Mouse (Mus musculus): ENCODE measurements at regions not wholly inside any gene's neighbourhood (a gene's known extent, or its start where the extent isn't known, plus 50 kb on each side); places are given as distances from the start of the nearest gene placed in this dataset.

DNA sequence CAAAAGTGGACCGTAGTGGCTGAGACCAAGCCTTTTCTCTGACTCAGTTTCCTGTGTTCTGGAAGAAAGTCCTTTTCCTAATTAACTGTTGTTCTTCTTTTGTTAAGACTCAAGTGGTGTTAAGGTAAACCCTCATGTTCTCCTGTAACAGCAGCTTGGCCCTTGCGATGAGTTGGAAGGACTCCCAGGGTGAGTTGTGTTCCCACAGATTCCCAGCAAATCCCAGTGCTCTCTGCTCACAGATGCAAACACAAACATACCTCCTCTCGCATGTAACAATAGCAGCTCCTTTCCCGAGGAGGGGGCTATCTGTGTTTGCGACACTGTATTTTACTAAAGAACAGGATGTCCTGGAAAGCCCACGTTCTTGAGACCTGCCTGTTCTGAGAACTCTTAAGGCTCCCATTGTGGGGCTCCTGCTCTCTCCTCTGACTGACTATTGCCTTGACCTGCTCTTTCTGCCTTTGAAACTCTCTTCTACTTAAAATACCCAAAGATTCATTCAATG is 158.8 kb upstream of the Tgfbr2 start:
- dilution Hi-C loops (cut with MboI; ENCODE audit: extremely low pct_ligation_motif_present, extremely low pct_unique_long_range_greater_than_20kb, low sequenced_read_pairs): no loop called here
- TF ChIP-seq MYC (IDR thresholded peaks at IDR 0.05; ENCODE audit: low read depth, low read length) (no peak), ZC3H11A (IDR thresholded peaks at IDR 0.05; ENCODE audit: low read depth, low read length) (no peak), SMC3 (IDR thresholded peaks at IDR 0.05; ENCODE audit: low read depth, low read length) (no peak), MEF2A (IDR thresholded peaks at IDR 0.05; ENCODE audit: borderline replicate concordance, low read depth, low read length) (no peak), KAT2A (IDR thresholded peaks at IDR 0.05; ENCODE audit: insufficient replicate concordance, low read length) (no peak)
- H3K4me3 ChIP-seq (replicated peaks in 1 of 3; ENCODE audit: low read depth in 2 of 3, low read length in 2 of 3, poor library complexity in 1 of 3): no peak overlapping the region

DNA sequence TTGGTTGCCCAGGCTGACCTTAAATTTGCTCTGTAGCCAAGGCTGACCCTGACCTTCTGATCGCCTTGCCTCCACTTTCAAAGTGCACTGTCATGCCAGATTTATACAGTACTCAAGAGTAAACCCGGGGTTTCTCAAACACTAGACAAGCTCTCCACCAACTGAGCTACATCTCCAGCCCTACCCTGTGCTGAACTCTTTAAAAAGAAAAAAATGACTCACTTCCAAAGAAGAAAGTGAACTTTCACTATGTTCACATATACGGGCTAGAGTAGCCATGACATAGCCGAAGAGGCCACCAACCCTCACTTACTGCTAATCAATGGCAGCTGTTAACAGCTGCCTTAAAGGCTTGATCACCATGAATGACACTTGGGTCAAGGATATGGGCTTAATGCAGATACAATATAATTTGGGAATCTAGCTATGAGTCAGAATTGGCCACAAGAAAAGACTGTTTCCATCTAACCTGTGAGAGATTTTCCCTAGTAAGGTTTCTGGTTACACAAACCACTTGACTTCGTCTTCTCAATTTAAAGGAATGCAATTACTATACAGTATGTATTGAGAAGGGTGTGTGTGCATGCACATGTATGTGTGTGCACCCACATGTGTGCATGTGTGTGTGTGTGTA is 157.4 kb upstream of the Tgfbr2 start:
- Histone ChIP-seq H3K9ac (ENCODE audit: insufficient read depth, low read depth) (no peak overlapping the region), H3K4me2 (ENCODE audit: insufficient read depth, low read depth, poor library complexity, severe bottlenecking) (peak overlapping the region; percentile 11; the same call in 1 of the 2 replicates), H3K4me3 (replicated peaks in 1 of 3; ENCODE audit: low read depth in 2 of 3, low read length in 2 of 3, poor library complexity in 1 of 3) (no peak overlapping the region), H3K79me2 (replicated peaks; ENCODE audit: control insufficient read depth, extremely low read depth, insufficient read depth, poor library complexity, severe bottlenecking) (no peaks in the 10 kb centered on the region), H3K9me3 (replicated peaks; ENCODE audit: low read length) (no peaks in the 10 kb centered on the region), H3K4me1 (ENCODE audit: control insufficient read depth in 1 of 2, insufficient read depth in 2 of 2) (peaks cover 28 to 74% of the 10 kb centered on the region in 2 experiments), H3K36me3 (replicated peaks in 1 of 2; ENCODE audit: control insufficient read depth in 1 of 2, insufficient read depth in 1 of 2, low read length in 1 of 2) (no peaks in the 10 kb centered on the region), H3K27me3 (replicated peaks) (no peaks in the 10 kb centered on the region), H3K27ac (ENCODE audit: insufficient read depth, low read depth) (no peak overlapping the region)
- dilution Hi-C loops (cut with MboI; ENCODE audit: extremely low pct_ligation_motif_present, extremely low pct_unique_long_range_greater_than_20kb, low sequenced_read_pairs): no loop called here
- TF ChIP-seq USF1 (IDR thresholded peaks at IDR 0.05; ENCODE audit: low read depth, low read length) (no peak), TCF12 (IDR thresholded peaks at IDR 0.05; ENCODE audit: low read depth, low read length) (peak; percentile 50; the same call in 1 of the 2 replicates), MAFK (IDR thresholded peaks at IDR 0.05; ENCODE audit: insufficient replicate concordance, low read length) (peak; percentile 15; the same call in 1 of the 2 replicates), BHLHE40 (IDR thresholded peaks at IDR 0.05; ENCODE audit: low read depth, low read length) (peak; percentile 60), PAX5 (IDR thresholded peaks at IDR 0.05; ENCODE audit: low read length) (no peak), MEF2A (IDR thresholded peaks at IDR 0.05; ENCODE audit: borderline replicate concordance, low read depth, low read length) (peak; percentile 69; the same call in 1 of the 2 replicates), ETS1 (conservative IDR thresholded peaks at IDR 0.05; ENCODE audit: low read depth, low read length) (peak; percentile 47; the same call in 1 of the 2 replicates), JUN (IDR thresholded peaks at IDR 0.05; ENCODE audit: insufficient read depth, low read depth, low read length) (peak; percentile 28; the same call in 1 of the 2 replicates), EP300 (IDR thresholded peaks at IDR 0.05; ENCODE audit: low read length) (no peak; the same call in 1 of the 2 replicates), ZNF384 (IDR thresholded peaks at IDR 0.05; ENCODE audit: low read depth, low read length) (peak; percentile 59), JUND (conservative IDR thresholded peaks at IDR 0.05; ENCODE audit: low read depth, low read length) (peak; percentile 79), IRF4 (IDR thresholded peaks at IDR 0.05; ENCODE audit: low read depth, low read length) (peak; percentile 83), RCOR1 (conservative IDR thresholded peaks at IDR 0.05; ENCODE audit: low read depth, low read length) (0 out of 2 replicates have a peak, but pooled peaks have one; percentile 46)
- in situ Hi-C loops (cut with MboI; ENCODE audit: low pct_ligation_motif_present, low pct_unique_long_range_greater_than_20kb, low sequenced_read_pairs): loop anchor here (5.0 kb wide), 1 partner anchor 35 kb away; no protein-coding TSS in a partner anchor
- DNase-seq (ENCODE audit: extremely low read depth): no peak

More for the DNA sequence above, 158.8 kb upstream of the Tgfbr2 start:
- H3K4me1 ChIP-seq (ENCODE audit: control insufficient read depth in 1 of 2, insufficient read depth in 2 of 2): peaks cover 26 to 74% of the 10 kb centered on the region in 2 experiments
- H3K79me2 ChIP-seq (replicated peaks; ENCODE audit: control insufficient read depth, extremely low read depth, insufficient read depth, poor library complexity, severe bottlenecking): no peaks in the 10 kb centered on the region
- H3K4me2 ChIP-seq (ENCODE audit: insufficient read depth, low read depth, poor library complexity, severe bottlenecking): no peak overlapping the region
- no peaks in the 10 kb centered on the region for H3K36me3 ChIP-seq (replicated peaks in 1 of 2; ENCODE audit: control insufficient read depth in 1 of 2, insufficient read depth in 1 of 2, low read length in 1 of 2)
- no peak for DNase-seq (ENCODE audit: extremely low read depth)
- H3K27me3 ChIP-seq (replicated peaks): no peaks in the 10 kb centered on the region
- H3K9me3 ChIP-seq (replicated peaks; ENCODE audit: low read length): peaks cover 2% of the 10 kb centered on the region
- H3K27ac ChIP-seq (ENCODE audit: insufficient read depth, low read depth): no peak overlapping the region
- no peak overlapping the region for H3K9ac ChIP-seq (ENCODE audit: insufficient read depth, low read depth)
- in situ Hi-C loops (cut with MboI; ENCODE audit: low pct_ligation_motif_present, low pct_unique_long_range_greater_than_20kb, low sequenced_read_pairs): loop anchor here (5.0 kb wide), 1 partner anchor 33 kb away; no protein-coding TSS in a partner anchor
